In the genomic region with DNA sequence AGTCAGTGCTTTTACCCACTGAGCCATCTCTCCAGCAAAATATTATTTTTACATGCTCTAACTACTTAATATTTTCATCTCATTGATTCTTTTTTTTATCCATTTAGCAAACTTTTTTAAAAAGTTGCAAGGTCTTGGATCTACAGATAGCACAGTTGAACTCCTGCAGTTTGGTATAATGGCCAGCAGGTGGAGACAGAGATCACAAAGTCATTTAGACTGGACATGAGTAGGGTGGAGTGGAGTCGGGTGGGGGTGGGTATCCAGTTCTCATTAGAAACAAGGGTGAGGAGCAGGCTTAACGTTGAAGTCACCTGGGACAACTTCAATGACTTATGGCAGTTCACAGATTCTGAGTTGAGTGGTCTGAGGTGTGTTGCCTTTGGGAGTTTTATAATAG, we compare ENCODE assay signal across 9 mouse cellular contexts. TPM values are rescaled to one million over a fixed set of nuclear protein-coding genes. Genes with fewer than 3 reads are reported as not detected.
DNase-seq lines count a peak whose midpoint lies in the region; ATAC-seq and TF ChIP-seq lines count a peak whose summit lies in the region.
"Had no signal": no experiment of that assay in that cellular context is flagged by ENCODE, and none has a peak within 500 bp of the region (broad histone marks: within the 10 kb centered on the region; RNA-seq: fewer than 3 reads in every experiment).

No protein-coding gene starts in this region.

- H3K36me3 ChIP-seq in E14TG2a.4 (ENCODE audit: insufficient read depth, low read length), result peaks cover 35% of the 10 kb centered on the region
- H3K36me3 ChIP-seq in kidney, postnatal 0 days (ENCODE audit: insufficient read depth, low read length), result peaks cover 23% of the 10 kb centered on the region
- peaks cover 9% of the 10 kb centered on the region for H3K36me3 ChIP-seq in liver, embryonic 14.5 days (replicated peaks; ENCODE audit: control insufficient read depth, insufficient read depth, low read depth)

- peak; percentile 38 for DNase-seq in gastrocnemius, adult 18-20 months (ENCODE audit: low spot score)
- DNase-seq in gastrocnemius, postnatal 36 days, result no peak
- peak; percentile 64 for DNase-seq in c-Kit-positive CD71-positive TER-119-positive erythroid progenitor cells, embryonic 14.5 days (ENCODE audit: low spot score)
- peak; percentile 22 to 36 for DNase-seq in frontal cortex, postnatal 25 days (ENCODE audit: low spot score in 2 of 2)
- peak; percentile 80 for DNase-seq in kidney, postnatal 0 days (ENCODE audit: low spot score)
- peak; percentile 26 to 42 (median 28) for DNase-seq in liver, embryonic 14.5 days (ENCODE audit: low read depth in 3 of 3, low spot score in 3 of 3)
- DNase-seq in right cerebral cortex, postnatal 10 days (ENCODE audit: low spot score in 2 of 2), result peak; percentile 69 to 80

- peak; percentile 78 for TF ChIP-seq CTCF in E14TG2a.4 (conservative IDR thresholded peaks at IDR 0.05; ENCODE audit: low read length)
- TF ChIP-seq CTCF in kidney, postnatal 0 days (IDR thresholded peaks at IDR 0.05; ENCODE audit: low read depth), result peak; percentile 92
- TF ChIP-seq CTCF in liver, embryonic 14.5 days (IDR thresholded peaks at IDR 0.05; ENCODE audit: low read depth), result peak; percentile 75

- peak; percentile 41; the same call in 1 of the 2 replicates for ATAC-seq in kidney, postnatal 0 days (replicated peaks; ENCODE audit: low FRiP score, low read depth)
- no peak for ATAC-seq in liver, embryonic 14.5 days (ENCODE audit: insufficient read depth)

- H3K27ac ChIP-seq in kidney, postnatal 0 days, result no peak overlapping the region
- H3K27ac ChIP-seq in liver, embryonic 14.5 days, result no peak overlapping the region

- H3K4me1 ChIP-seq in E14TG2a.4 (replicated peaks; ENCODE audit: low read depth, low read length), result peaks cover 46% of the 10 kb centered on the region
- 0 out of 2 replicates have a peak, but pooled peaks cover 4% of the 10 kb centered on the region for H3K4me1 ChIP-seq in kidney, postnatal 0 days (replicated peaks; ENCODE audit: insufficient read depth, low read length)
- no peaks in the 10 kb centered on the region for H3K4me1 ChIP-seq in liver, embryonic 14.5 days (replicated peaks; ENCODE audit: control insufficient read depth in 2 of 2, insufficient read depth in 2 of 2, low read length in 1 of 2)

- H3K27me3 ChIP-seq in E14TG2a.4 (ENCODE audit: insufficient read depth, low read length), result peaks cover 10% of the 10 kb centered on the region
- no peaks in the 10 kb centered on the region for H3K27me3 ChIP-seq in kidney, postnatal 0 days (ENCODE audit: insufficient read depth, low read length)
- H3K27me3 ChIP-seq in liver, embryonic 14.5 days (ENCODE audit: control insufficient read depth, insufficient read depth, low read length), result no peaks in the 10 kb centered on the region

- 1% methylated on average over 2 of the region's 2 CpGs for WGBS in kidney, postnatal 0 days
- WGBS in liver, embryonic 14.5 days (ENCODE audit: insufficient replicate concordance), result 17% methylated on average over 2 of the region's 2 CpGs

- no peak overlapping the region for H3K4me2 ChIP-seq in kidney, postnatal 0 days (ENCODE audit: low read length)
- no peak overlapping the region for H3K4me2 ChIP-seq in liver, embryonic 14.5 days (ENCODE audit: low read depth)

- intact Hi-C loops in gastrocnemius, postnatal 36 days (cut with DNase I), result loop anchor here (5.0 kb wide), 2 partner anchors 152 to 247 kb away; no protein-coding TSS in a partner anchor

- H3K4me3 ChIP-seq in E14TG2a.4 (replicated peaks; ENCODE audit: low read length), result no peak overlapping the region
- no peak overlapping the region for H3K4me3 ChIP-seq in kidney, postnatal 0 days (replicated peaks; ENCODE audit: low read depth, low read length)
- H3K4me3 ChIP-seq in liver, embryonic 14.5 days (ENCODE audit: insufficient read depth in 1 of 2, low read depth in 2 of 2, low read length in 2 of 2), result no peak overlapping the region
- H3K4me3 ChIP-seq: megakaryocyte, embryonic 14.5 days had no signal

- no peak for TF ChIP-seq EP300 in liver, embryonic 14.5 days (IDR thresholded peaks at IDR 0.05; ENCODE audit: low read depth)

- H3K9me3 ChIP-seq in E14TG2a.4 (ENCODE audit: low read length), result no peaks in the 10 kb centered on the region
- H3K9me3 ChIP-seq in kidney, postnatal 0 days (replicated peaks; ENCODE audit: low read length), result no peaks in the 10 kb centered on the region
- H3K9me3 ChIP-seq in liver, embryonic 14.5 days (ENCODE audit: control insufficient read depth, low read length), result no peaks in the 10 kb centered on the region

- no peak overlapping the region for H3K9ac ChIP-seq in kidney, postnatal 0 days (ENCODE audit: low read depth, low read length)
- no peak overlapping the region for H3K9ac ChIP-seq in liver, embryonic 14.5 days (replicated peaks)

RNA-seq across cellular contexts. Expression of a gene that starts 31.9 kb away (rescaled TPM):
- total RNA-seq in gastrocnemius, adult 18-20 months (2021), result 10 to 100 TPM in 1 of 2 experiments, 1 to 10 TPM in 1; 8.5 to 10.7 TPM
- 1 to 10 TPM; 6.5 to 8.1 TPM for total RNA-seq in gastrocnemius, postnatal 36 days (2021)
- polyA plus RNA-seq in kidney, postnatal 0 days (2015; fragmentation: Nextera tagmentation; extraction: Ambion mirVana), result 14.4 and 14.9 TPM in 2 replicates
- 3.6 and 3.8 TPM in 2 replicates for polyA plus RNA-seq in liver, embryonic 14.5 days (2012; rRNA removed)
- 5.6 and 6.0 TPM in 2 replicates for polyA plus RNA-seq in liver, embryonic 14.5 days (2014; fragmentation: Nextera tagmentation; extraction: Ambion mirVana)

RNA-seq across cellular contexts. Expression of a gene that starts 38.6 kb away (rescaled TPM):
- total RNA-seq in gastrocnemius, adult 18-20 months (2021), result under 1 TPM in 1 of 2 experiments, not detected in 1; 0.62 TPM
- total RNA-seq in gastrocnemius, postnatal 36 days (2021), result not detected
- polyA plus RNA-seq in kidney, postnatal 0 days (2015; fragmentation: Nextera tagmentation; extraction: Ambion mirVana), result 1.5 and 1.7 TPM in 2 replicates
- polyA plus RNA-seq in liver, embryonic 14.5 days (2012; rRNA removed), result 4.9 and 6.5 TPM in 2 replicates
- polyA plus RNA-seq in liver, embryonic 14.5 days (2014; fragmentation: Nextera tagmentation; extraction: Ambion mirVana), result 12.4 and 22.8 TPM in 2 replicates

Comparison
In these comparisons a context has a peak if more than half of its experiments do, and no peak if none do; other contexts are left out.
1. DNase-seq: peak in gastrocnemius, adult 18-20 months (single experiment), c-Kit-positive CD71-positive TER-119-positive erythroid progenitor cells, embryonic 14.5 days (single experiment), frontal cortex, postnatal 25 days (2 of 2), kidney, postnatal 0 days (single experiment), liver, embryonic 14.5 days (3 of 3) and right cerebral cortex, postnatal 10 days (2 of 2); none in gastrocnemius, postnatal 36 days (0 of 2).
2. Peak in every context shown above with its lines, with median percentiles within 50 percentile points of each other: CTCF ChIP-seq.